26 mouse cellular contexts compared by ENCODE assay signal in the genomic region with DNA sequence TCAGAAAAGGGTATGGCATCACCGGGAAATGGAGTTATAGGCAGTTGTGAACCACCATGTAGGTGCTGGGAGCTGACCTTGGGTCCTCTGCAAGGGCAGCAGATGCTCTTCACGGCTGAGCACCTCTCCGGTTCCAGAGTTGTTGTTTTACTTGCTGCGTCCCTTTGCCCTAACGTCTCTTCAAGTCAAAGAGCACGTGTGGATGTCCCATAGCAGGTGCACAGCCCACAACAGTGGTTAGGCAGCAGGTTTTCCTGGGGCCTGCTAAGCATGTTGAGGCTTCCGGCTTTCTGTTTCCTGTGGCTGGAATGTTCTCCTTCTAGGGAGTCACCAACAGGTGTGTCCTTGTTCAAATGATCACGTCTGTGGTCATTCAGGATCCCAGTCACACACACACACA. TPM values are rescaled to one million over a fixed set of nuclear protein-coding genes. Genes with fewer than 3 reads are reported as not detected.
DNase-seq lines count a peak whose midpoint lies in the region; ATAC-seq and TF ChIP-seq lines count a peak whose summit lies in the region.
"Had no signal": no experiment of that assay in that cellular context is flagged by ENCODE, and none has a peak within 500 bp of the region (broad histone marks: within the 10 kb centered on the region; RNA-seq: fewer than 3 reads in every experiment).

No protein-coding gene starts in this region.

- WGBS in forebrain, embryonic 11.5 days, result 86% methylated on average over 8 of the region's 8 CpGs
- 86% methylated on average over 8 of the region's 8 CpGs for WGBS in forebrain, embryonic 13.5 days
- WGBS in kidney, adult 2 months, result 62% methylated on average over 8 of the region's 8 CpGs

- no peak overlapping the region for H3K4me2 ChIP-seq in forebrain, embryonic 11.5 days (ENCODE audit: low read depth, low read length, severe bottlenecking)
- H3K4me2 ChIP-seq in forebrain, embryonic 13.5 days, result no peak overlapping the region
- no peak overlapping the region for H3K4me2 ChIP-seq in myocyte (ENCODE audit: low read depth)

- no peak for TF ChIP-seq CTCF in kidney, adult 2 months (conservative IDR thresholded peaks at IDR 0.05; ENCODE audit: insufficient read depth, insufficient read length, low read depth, low read length)

- peaks cover 8% of the 10 kb centered on the region; the same call in 1 of the 2 replicates for H3K4me1 ChIP-seq in forebrain, embryonic 11.5 days (replicated peaks; ENCODE audit: control insufficient read depth, insufficient read depth, low read length)
- peaks cover 25% of the 10 kb centered on the region for H3K4me1 ChIP-seq in forebrain, embryonic 13.5 days
- H3K4me1 ChIP-seq in kidney, adult 2 months (ENCODE audit: control insufficient read depth, insufficient read depth, low read length), result peaks cover 10% of the 10 kb centered on the region; the same call in 1 of the 2 replicates

- DNase-seq in forebrain, embryonic 11.5 days (ENCODE audit: low spot score), result peak; percentile 35
- peak; percentile 79 for DNase-seq in kidney, adult 2 months
- no peak for DNase-seq in kidney, postnatal 10 days
- DNase-seq in thymus, postnatal 4 days, result peak; percentile 42
- no peak for DNase-seq in layer of hippocampus, adult 11-12 months (ENCODE audit: low spot score)
- DNase-seq: adrenal gland, postnatal 25 days; cerebellum, adult 8-10 months; gastrocnemius, postnatal 14 days; heart, adult 18-20 months; heart, postnatal 14 days; liver; lung, postnatal 36 days; midbrain, embryonic 14.5 days; retina, postnatal 1 day; right cerebral cortex, postnatal 25 days; spleen, adult 18-20 months had no signal

- H3ac ChIP-seq in myocyte (ENCODE audit: control insufficient read depth, insufficient read length), result no peak overlapping the region

- peaks cover 36% of the 10 kb centered on the region for H3K79me2 ChIP-seq in myocyte (ENCODE audit: control insufficient read depth, insufficient read depth)

- TF ChIP-seq POLR2A in kidney, adult 2 months (IDR thresholded peaks at IDR 0.05; ENCODE audit: low read depth, low read length), result no peak
- no peak for TF ChIP-seq POLR2A in myocyte (IDR thresholded peaks at IDR 0.05; ENCODE audit: insufficient read length, low read depth)

- H3K27ac ChIP-seq in forebrain, embryonic 11.5 days (ENCODE audit: low read depth, low read length), result no peak overlapping the region
- H3K27ac ChIP-seq in forebrain, embryonic 13.5 days, result no peak overlapping the region
- H3K27ac ChIP-seq in kidney, adult 2 months (ENCODE audit: insufficient read depth, low read depth, low read length), result peak overlapping the region; percentile 75; the same call in 1 of the 2 replicates
- H3K27ac ChIP-seq: heart, embryonic 13.5 days; liver, embryonic 15.5 days; neural tube, embryonic 13.5 days had no signal

- no peak overlapping the region for H3K4me3 ChIP-seq in forebrain, embryonic 11.5 days (ENCODE audit: low read depth, low read length)
- no peak overlapping the region for H3K4me3 ChIP-seq in forebrain, embryonic 13.5 days
- no peak overlapping the region for H3K4me3 ChIP-seq in kidney, adult 2 months (ENCODE audit: insufficient read depth, low read depth, low read length)
- no peak overlapping the region for H3K4me3 ChIP-seq in myocyte

- no peak overlapping the region for H3K9ac ChIP-seq in forebrain, embryonic 11.5 days (ENCODE audit: low read length)
- H3K9ac ChIP-seq in forebrain, embryonic 13.5 days, result no peak overlapping the region
- H3K9ac ChIP-seq: embryonic facial prominence, embryonic 15.5 days; liver, embryonic 15.5 days; lung, embryonic 15.5 days had no signal

- H3K36me3 ChIP-seq in forebrain, embryonic 11.5 days (ENCODE audit: control insufficient read depth, insufficient read depth, low read length), result no peaks in the 10 kb centered on the region; the same call in 1 of the 2 replicates
- H3K36me3 ChIP-seq in forebrain, embryonic 13.5 days (ENCODE audit: poor library complexity, severe bottlenecking), result peaks cover 13% of the 10 kb centered on the region; the same call in 1 of the 2 replicates
- H3K36me3 ChIP-seq in kidney, adult 2 months (ENCODE audit: control insufficient read depth, insufficient read depth, low read length), result no peaks in the 10 kb centered on the region
- peaks cover 2% of the 10 kb centered on the region for H3K36me3 ChIP-seq in myocyte (ENCODE audit: control insufficient read depth, insufficient read depth)

- H3K9me3 ChIP-seq in forebrain, embryonic 11.5 days (ENCODE audit: control insufficient read depth, low read length), result no peaks in the 10 kb centered on the region
- H3K9me3 ChIP-seq in forebrain, embryonic 13.5 days (replicated peaks), result no peaks in the 10 kb centered on the region
- H3K9me3 ChIP-seq: embryonic facial prominence, embryonic 15.5 days; heart, embryonic 13.5 days; hindbrain, embryonic 13.5 days; limb, embryonic 10.5 days; liver, embryonic 15.5 days; lung, embryonic 15.5 days; neural tube, embryonic 13.5 days had no signal

- H3K27me3 ChIP-seq in forebrain, embryonic 11.5 days (ENCODE audit: control insufficient read depth, insufficient read depth, low read length), result no peaks in the 10 kb centered on the region
- H3K27me3 ChIP-seq in forebrain, embryonic 13.5 days, result no peaks in the 10 kb centered on the region
- H3K27me3 ChIP-seq in kidney, adult 2 months (replicated peaks; ENCODE audit: control insufficient read depth, insufficient read depth, low read length), result no peaks in the 10 kb centered on the region
- H3K27me3 ChIP-seq in myocyte (ENCODE audit: control insufficient read depth, insufficient read depth, insufficient read length), result no peaks in the 10 kb centered on the region
- H3K27me3 ChIP-seq: embryonic facial prominence, embryonic 15.5 days; heart, embryonic 13.5 days; hindbrain, embryonic 13.5 days; lung, embryonic 15.5 days; neural tube, embryonic 13.5 days had no signal

- no peak for ATAC-seq in forebrain, embryonic 11.5 days (replicated peaks; ENCODE audit: low FRiP score)
- ATAC-seq in forebrain, embryonic 13.5 days, result no peak

TF ChIP-seq in myocyte, 11 proteins besides CTCF, POLR2A, EP300 and RAD21:
- TF ChIP-seq E2F4 (IDR thresholded peaks at IDR 0.05; ENCODE audit: insufficient read depth), result no peak
- TF ChIP-seq REST (IDR thresholded peaks at IDR 0.05; ENCODE audit: insufficient read depth, insufficient read length), result no peak
- TF ChIP-seq TCF12 (IDR thresholded peaks at IDR 0.05; ENCODE audit: insufficient read depth, poor library complexity, severe bottlenecking), result peak; percentile 52
- TF ChIP-seq MYOG (IDR thresholded peaks at IDR 0.05; ENCODE audit: control insufficient read depth in 1 of 3, insufficient read depth in 1 of 3, insufficient read length in 2 of 3, low read depth in 2 of 3), result peak; percentile 8 to 93 (median 42)
- no peak for TF ChIP-seq SRF (IDR thresholded peaks at IDR 0.05; ENCODE audit: control insufficient read depth, insufficient read length, low read depth)
- TF ChIP-seq TCF3 (IDR thresholded peaks at IDR 0.05; ENCODE audit: insufficient read length, low read depth), result peak; percentile 52
- TF ChIP-seq MYOD1 (IDR thresholded peaks at IDR 0.05; ENCODE audit: control insufficient read depth in 1 of 3, insufficient read length in 2 of 3, low read depth in 2 of 3), result peak; percentile 35 to 89 (median 87)
- no peak for TF ChIP-seq USF1 (IDR thresholded peaks at IDR 0.05; ENCODE audit: low read depth)
- TF ChIP-seq MAX (IDR thresholded peaks at IDR 0.05; ENCODE audit: low read depth), result no peak
- no peak for TF ChIP-seq POLR2AphosphoS2 (IDR thresholded peaks at IDR 0.05; ENCODE audit: insufficient read length, low read depth)
- TF ChIP-seq CEBPB (IDR thresholded peaks at IDR 0.05; ENCODE audit: insufficient read depth, poor library complexity, severe bottlenecking), result no peak

RNA-seq across cellular contexts. Expression of a gene that starts 1.1 kb away (rescaled TPM):
- polyA plus RNA-seq in forebrain, embryonic 11.5 days (2014; fragmentation: Nextera tagmentation; extraction: Ambion mirVana), result 62.6 and 63.4 TPM in 2 replicates
- 36.9 and 38.9 TPM in 2 replicates for polyA plus RNA-seq in forebrain, embryonic 13.5 days (2015; fragmentation: Nextera tagmentation; extraction: Ambion mirVana)
- 23.1 and 29.7 TPM in 2 replicates for polyA plus RNA-seq in kidney, adult 2 months (2012; rRNA removed)
- polyA plus RNA-seq in myocyte (2012; fragmentation: generic; extraction: Trizol), result 50.9 TPM

RNA-seq across cellular contexts. Expression of a gene that starts 13.3 kb away (rescaled TPM):
- polyA plus RNA-seq in forebrain, embryonic 11.5 days (2014; fragmentation: Nextera tagmentation; extraction: Ambion mirVana), result 1.2 and 1.5 TPM in 2 replicates
- polyA plus RNA-seq in forebrain, embryonic 13.5 days (2015; fragmentation: Nextera tagmentation; extraction: Ambion mirVana), result 2.6 and 2.9 TPM in 2 replicates
- polyA plus RNA-seq in kidney, adult 2 months (2012; rRNA removed), result 0.61 and 1.1 TPM in 2 replicates
- polyA plus RNA-seq in myocyte (2012; fragmentation: generic; extraction: Trizol), result 1.8 TPM
- polyA plus RNA-seq: inflammation-experienced regulatory T-cells, adult 6 months; liver, embryonic 15.5 days had no signal

RNA-seq across cellular contexts. Expression of a gene that starts 30.6 kb away (rescaled TPM):
- polyA plus RNA-seq in forebrain, embryonic 11.5 days (2014; fragmentation: Nextera tagmentation; extraction: Ambion mirVana), result 2.3 and 3.8 TPM in 2 replicates
- 4.9 and 5.8 TPM in 2 replicates for polyA plus RNA-seq in forebrain, embryonic 13.5 days (2015; fragmentation: Nextera tagmentation; extraction: Ambion mirVana)
- 1.1 and 1.4 TPM in 2 replicates for polyA plus RNA-seq in kidney, adult 2 months (2012; rRNA removed)
- 2.0 TPM for polyA plus RNA-seq in myocyte (2012; fragmentation: generic; extraction: Trizol)
- polyA plus RNA-seq: liver, embryonic 15.5 days had no signal

RNA-seq across cellular contexts. Expression of a gene that starts 36.0 kb away (rescaled TPM):
- polyA plus RNA-seq in forebrain, embryonic 11.5 days (2014; fragmentation: Nextera tagmentation; extraction: Ambion mirVana), result 57.8 and 75.5 TPM in 2 replicates
- 80.3 and 84.0 TPM in 2 replicates for polyA plus RNA-seq in forebrain, embryonic 13.5 days (2015; fragmentation: Nextera tagmentation; extraction: Ambion mirVana)
- polyA plus RNA-seq in kidney, adult 2 months (2012; rRNA removed), result 246 and 292 TPM in 2 replicates
- 112 TPM for polyA plus RNA-seq in myocyte (2012; fragmentation: generic; extraction: Trizol)

RNA-seq across cellular contexts. Expression of a gene that starts 36.1 kb away (rescaled TPM):
- 111 and 118 TPM in 2 replicates for polyA plus RNA-seq in forebrain, embryonic 11.5 days (2014; fragmentation: Nextera tagmentation; extraction: Ambion mirVana)
- 96.1 and 110 TPM in 2 replicates for polyA plus RNA-seq in forebrain, embryonic 13.5 days (2015; fragmentation: Nextera tagmentation; extraction: Ambion mirVana)
- polyA plus RNA-seq in kidney, adult 2 months (2012; rRNA removed), result 63.0 and 70.7 TPM in 2 replicates
- polyA plus RNA-seq in myocyte (2012; fragmentation: generic; extraction: Trizol), result 105 TPM

Comparison
In these comparisons a context has a peak if more than half of its experiments do, and no peak if none do; other contexts are left out.
1. DNase-seq: peak in forebrain, embryonic 11.5 days (single experiment), kidney, adult 2 months (single experiment) and thymus, postnatal 4 days (single experiment); none in kidney, postnatal 10 days (single experiment) and layer of hippocampus, adult 11-12 months (single experiment).